Mouse (Mus musculus): ENCODE results near the gene Gpr171.

GRCm38 (mm10) chr3:59121067-59121730 lies 19.6 kb upstream of the Gpr171 start:
- TF ChIP-seq CTCF (IDR thresholded peaks at IDR 0.05; ENCODE audit: borderline replicate concordance, extremely low read depth, insufficient read depth, insufficient read length) (no peak), POLR2A (IDR thresholded peaks at IDR 0.05; ENCODE audit: borderline replicate concordance, extremely low read depth, insufficient read depth, insufficient read length, poor library complexity, severe bottlenecking) (no peak)
